Mouse (Mus musculus) spleen, postnatal 36 days (tissue): ENCODE results near the gene Rab25.

ENCODE experiments used
- DNase-seq, 2 experiments: peaks; one replicate each; pipeline ENCODE4 v3.0.0; 2022; ENCODE audit warnings: low spot score in 2 of 2, mixed read lengths in 1 of 2

The Rab25 gene

GRCm38 (mm10) chr3:88525021-88525420, 23.1 kb downstream of the Rab25 start:
- DNase-seq = no peak

GRCm38 (mm10) chr3:88523027-88523426, 25.1 kb downstream of the Rab25 start:
- no peak for DNase-seq

- DNase-seq = peak; percentile 62 to 69
These were observed 26.2 kb downstream of the Rab25 start for GRCm38 (mm10) chr3:88521803-88522331.

GRCm38 (mm10) chr3:88521156-88521555, 26.9 kb downstream of the Rab25 start:
- no peak for DNase-seq

- no peak for DNase-seq
These were observed 28.0 kb downstream of the Rab25 start for GRCm38 (mm10) chr3:88520078-88520477.

- DNase-seq = no peak
These were observed 29.7 kb downstream of the Rab25 start for GRCm38 (mm10) chr3:88518411-88518810.

- no peak for DNase-seq
These were observed 31.7 kb downstream of the Rab25 start for GRCm38 (mm10) chr3:88516407-88516806.

DNA sequence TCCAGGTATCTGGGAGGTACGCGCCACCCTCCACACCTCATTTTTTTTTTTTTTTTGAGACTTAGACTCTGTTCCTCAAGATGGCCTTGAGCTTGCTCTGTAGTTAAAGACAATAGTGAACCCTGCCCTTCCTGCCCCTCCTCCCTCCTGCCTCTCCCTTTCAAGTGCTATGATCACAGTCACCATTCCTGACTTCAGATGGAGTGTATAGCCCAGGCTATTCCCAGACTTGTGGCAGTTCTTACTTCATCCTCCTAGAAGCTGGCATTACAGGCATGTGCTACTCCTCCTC, 33.1 kb downstream of the Rab25 start:
- DNase-seq = no peak

- DNase-seq = no peak
These were observed 33.6 kb downstream of the Rab25 start for GRCm38 (mm10) chr3:88514231-88515094.

DNA sequence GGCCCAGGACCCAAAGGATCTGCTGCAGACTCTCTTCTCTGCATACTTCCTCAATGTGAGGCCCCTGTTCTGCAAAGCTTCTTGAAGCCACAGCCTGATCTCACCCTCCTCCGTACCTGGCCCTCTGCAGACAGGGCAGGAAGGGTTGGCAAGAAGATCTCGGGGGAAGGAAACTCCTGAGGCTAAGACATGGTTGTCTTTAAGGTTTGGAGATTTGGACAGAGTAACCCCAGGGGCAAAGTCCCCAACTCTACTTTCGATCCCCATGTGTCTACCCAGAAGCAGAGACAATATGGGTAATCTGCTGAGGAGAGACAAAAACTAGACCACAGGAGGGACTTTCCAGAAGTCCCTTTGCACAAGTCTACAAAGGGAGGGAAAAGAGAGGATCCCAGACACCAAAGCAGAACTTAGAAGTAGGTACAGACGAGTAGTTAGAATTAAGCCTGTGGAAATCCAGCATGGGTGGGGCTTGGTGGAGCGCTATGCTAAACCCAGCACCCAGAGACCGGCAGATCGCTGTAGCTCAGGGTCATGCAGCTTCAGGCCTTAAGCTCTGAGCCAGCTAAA, 34.5 kb downstream of the Rab25 start:
- DNase-seq = no peak

DNA sequence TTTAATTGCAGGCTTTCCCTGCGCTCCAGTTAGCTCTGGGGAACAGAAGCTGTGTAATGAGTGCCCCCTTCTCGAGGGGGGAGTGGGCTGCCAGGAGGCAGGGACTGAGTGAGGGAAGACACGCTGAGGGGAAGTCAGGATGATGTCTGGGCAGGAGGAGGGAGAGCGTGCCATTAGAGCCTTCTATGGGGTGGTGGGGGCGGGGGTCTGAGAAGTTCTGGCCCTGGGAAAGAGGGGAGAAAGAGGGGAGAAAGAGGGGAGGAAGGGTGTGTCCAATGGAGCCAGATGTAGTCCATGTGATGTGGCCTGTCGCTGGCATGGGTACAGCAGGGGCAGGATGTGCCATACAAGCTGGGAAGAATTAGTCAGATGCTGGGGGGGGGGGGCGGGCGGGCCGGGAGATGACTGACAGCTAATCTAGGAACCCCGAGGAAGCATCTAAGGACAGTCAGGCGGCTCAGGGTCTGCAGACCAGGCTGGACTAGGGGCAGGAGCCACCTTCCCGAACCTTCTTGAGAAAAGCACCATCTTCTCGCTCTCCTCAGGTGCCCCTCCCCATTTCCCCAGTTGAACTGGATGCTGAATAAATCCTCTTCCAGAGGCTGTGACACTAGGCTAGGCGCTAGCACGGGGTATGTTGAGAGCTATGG, 35.1 kb downstream of the Rab25 start:
- no peak for DNase-seq

GRCm38 (mm10) chr3:88512141-88512895, 35.8 kb downstream of the Rab25 start:
- DNase-seq = no peak

DNA sequence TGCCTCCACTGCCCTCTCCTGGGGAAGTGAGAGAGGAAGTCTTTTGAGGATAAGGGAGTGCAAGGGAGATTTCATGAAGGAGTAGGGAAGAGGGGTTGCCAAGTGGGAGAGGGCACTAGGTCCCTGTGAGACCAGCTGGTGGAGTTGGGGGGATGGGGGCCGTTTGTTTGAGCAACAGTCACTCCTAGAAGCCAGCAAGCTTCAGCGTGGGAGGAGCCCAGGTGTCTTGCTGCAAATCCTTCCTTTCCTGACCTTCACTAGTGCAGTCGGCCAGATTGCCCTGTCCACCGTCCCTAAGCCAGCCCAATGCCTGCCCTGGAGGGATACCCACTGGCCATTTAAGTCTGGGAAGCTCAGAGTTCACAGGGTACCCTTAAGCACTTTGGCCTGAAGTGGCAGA, 36.5 kb downstream of the Rab25 start:
- DNase-seq = no peak

GRCm38 (mm10) chr3:88510421-88511289, 37.4 kb downstream of the Rab25 start:
- DNase-seq = no peak

DNA sequence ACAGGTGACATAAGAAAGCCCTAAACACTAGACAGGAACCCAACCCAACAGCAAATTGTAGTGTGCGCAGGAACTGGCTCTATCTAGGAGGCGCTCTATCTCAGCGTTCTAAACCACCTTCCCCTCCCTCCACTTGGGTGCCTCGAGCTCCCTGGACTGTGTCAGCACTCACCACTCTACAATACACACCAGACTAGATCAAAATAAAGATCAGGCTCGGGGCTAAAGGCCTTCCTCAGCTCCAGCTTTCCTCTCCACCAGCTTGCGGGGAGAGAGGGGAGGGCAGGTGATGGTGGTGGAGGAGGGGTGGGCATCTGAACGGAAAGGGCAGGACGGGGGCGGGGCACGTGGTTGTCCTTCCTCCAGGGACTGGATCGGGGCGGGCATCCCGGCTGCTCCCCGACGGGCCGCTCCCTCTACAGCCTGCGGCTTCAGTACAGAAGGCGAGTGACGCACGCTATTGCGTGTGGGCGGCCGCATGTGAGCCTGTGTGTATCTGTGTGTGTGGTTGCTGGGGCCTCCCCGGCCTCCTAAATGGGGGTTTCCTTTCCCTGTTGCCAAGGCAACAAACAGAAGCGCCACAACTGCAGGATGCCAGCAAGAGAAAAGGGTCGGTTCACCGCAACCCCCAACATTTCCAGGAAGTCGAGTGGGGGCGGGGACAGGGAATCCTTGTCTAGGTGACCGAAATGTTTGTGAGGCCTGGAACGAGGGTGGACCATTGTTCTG, 38.2 kb downstream of the Rab25 start, which contains the start of gene Lmna:
TSS of gene Lmna (minus strand) at position 265 of the 729 bp plus-strand sequence.
- peak; percentile 91 to 92 for DNase-seq

DNA sequence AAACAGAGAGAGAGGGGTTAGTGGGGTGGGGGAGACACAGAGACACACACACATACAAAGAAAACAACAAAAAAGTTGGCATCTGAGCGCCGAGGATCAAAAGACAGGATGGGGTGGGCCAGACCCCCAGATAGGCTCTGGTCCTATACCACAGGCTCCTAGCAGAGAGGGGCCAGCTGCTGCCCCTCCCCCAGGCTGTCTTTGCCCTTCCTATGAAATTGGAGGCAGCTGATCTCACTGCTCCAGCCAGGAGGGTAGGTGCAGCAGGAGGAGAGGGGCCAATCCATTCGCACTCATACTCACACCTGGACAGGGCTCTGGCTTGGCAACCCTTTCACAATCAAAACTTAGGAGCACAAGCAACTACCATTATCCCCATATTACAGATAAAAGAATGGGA, 38.9 kb downstream of the Rab25 start:
- no peak for DNase-seq

GRCm38 (mm10) chr3:88505765-88506164, 42.3 kb downstream of the Rab25 start:
- no peak for DNase-seq

DNA sequence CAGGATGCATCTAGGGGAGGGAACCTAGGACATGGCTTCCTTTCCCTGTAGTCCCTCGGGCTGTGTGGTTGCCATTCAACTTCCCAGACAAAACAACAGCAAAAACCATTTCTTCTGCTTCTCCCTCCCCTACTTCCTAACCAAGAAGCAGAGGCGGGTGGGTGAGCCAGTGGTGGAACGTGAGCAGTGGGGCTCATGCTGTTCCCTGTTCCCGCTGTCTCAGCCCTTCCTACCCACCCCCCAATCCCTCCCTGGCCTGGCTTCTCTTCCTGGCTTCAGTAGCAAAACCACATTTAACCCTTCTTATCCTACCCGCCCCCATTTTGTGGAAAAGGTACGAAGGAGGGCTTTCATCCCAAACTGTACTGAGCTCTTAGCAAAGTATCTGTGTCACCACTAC, 43.0 kb downstream of the Rab25 start:
- DNase-seq = no peak

DNA sequence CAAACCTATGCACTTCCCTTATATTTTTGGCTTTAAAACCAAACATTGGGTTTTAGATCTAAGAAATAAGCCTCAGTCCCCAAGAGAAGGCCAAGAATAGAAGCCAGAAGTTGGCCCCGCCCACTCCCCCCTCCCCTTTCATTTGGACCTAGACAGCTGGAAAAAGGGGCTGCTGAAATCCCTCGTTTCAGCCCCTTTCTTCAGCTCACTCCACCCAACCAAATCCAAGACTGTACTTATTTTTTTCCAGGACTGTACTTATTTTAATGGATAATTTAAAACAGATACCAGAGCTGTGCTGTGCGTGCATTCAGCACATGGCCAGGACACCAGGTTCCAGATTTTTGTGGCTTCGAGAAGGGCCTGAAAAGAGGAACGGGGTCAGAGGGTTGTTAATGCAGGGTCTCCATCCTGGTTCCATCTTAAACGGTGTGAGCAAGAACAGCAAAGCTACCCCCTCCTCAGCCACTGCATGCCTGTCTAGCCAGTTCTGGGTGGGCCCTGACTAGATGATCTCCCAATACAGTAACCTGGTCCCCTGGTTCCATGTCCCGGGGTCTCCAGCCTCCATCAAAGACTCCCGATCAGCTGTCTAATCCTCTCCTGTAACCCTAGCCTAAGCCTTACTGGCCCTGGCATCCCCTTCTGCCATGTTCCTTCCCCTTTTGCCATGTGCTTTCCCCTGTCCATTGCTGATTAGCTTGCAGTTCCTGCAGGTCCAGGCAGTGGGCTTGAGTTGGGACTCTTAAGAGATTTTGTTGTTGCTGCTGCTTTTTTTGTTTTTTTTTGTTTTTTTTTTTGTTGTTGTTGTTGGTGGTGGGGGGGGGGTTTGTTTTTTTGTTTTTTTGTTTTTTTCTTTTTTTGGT, 44.0 kb downstream of the Rab25 start:
- DNase-seq = no peak
